Mouse (Mus musculus) layer of hippocampus, postnatal 25 days (tissue): Measurements from ENCODE around the gene Lsg1. TPM values are rescaled to one million over a fixed set of nuclear protein-coding genes. Genes with fewer than 3 reads are reported as not detected.

ENCODE experiments used
- DNase-seq, 2 experiments: peaks; one replicate each; pipeline ENCODE4 v3.0.0; 2022; ENCODE audit warnings: mixed read lengths in 2 of 2, low spot score in 1 of 2; ENCODE audit errors: extremely low spot score in 1 of 2
- total RNA-seq, 2 experiments: library from RNA; stranded (reverse); gene quantifications; 2 replicates each; pipeline ENCODE4 v1.2.3; 2021

The Lsg1 gene
- 10 to 100 TPM; 17.3 to 21.1 TPM for total RNA-seq

DNA sequence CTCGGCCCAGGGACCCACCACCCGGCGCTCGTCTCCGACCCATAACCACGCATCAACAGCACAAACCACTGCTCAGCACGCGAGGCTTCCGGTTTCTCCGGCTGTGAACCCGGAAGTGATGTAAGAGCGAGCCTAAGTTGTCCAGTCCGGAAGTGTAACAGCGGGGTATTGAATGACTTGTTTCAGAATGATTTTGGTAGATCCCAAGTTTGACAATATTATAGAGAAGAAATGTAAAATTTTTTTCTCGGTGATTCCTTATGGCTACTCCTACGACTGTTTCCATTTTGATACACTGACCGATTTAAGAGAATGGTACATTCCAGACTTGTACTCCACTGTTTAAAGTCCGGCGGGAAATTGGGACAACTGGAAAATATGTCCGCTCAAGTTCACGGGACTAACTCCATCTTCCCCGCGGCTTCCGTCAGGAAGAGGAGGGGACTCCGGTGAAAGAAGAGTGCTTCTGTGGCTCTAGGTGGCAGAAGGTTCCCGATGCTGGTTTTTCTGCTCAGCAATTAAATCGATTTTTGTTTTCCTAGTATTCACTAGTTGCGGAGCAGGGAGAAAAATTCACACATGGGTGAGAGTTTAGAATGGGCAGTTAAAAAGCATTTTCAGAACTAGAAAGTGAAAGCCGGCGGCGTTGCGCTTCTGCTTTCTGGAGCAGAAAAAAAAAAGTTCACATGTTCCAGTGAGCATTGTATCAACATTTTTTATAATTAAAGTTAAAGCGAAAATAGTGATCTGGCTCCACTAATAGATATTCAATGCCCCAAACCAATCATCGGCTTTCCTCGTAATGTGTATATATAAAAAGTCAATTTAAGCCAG, at the start of gene Lsg1:
Lsg1 (minus strand) TSS at position 99 of the 834 bp plus-strand sequence.
- peak; percentile 67 to 76 for DNase-seq

DNA sequence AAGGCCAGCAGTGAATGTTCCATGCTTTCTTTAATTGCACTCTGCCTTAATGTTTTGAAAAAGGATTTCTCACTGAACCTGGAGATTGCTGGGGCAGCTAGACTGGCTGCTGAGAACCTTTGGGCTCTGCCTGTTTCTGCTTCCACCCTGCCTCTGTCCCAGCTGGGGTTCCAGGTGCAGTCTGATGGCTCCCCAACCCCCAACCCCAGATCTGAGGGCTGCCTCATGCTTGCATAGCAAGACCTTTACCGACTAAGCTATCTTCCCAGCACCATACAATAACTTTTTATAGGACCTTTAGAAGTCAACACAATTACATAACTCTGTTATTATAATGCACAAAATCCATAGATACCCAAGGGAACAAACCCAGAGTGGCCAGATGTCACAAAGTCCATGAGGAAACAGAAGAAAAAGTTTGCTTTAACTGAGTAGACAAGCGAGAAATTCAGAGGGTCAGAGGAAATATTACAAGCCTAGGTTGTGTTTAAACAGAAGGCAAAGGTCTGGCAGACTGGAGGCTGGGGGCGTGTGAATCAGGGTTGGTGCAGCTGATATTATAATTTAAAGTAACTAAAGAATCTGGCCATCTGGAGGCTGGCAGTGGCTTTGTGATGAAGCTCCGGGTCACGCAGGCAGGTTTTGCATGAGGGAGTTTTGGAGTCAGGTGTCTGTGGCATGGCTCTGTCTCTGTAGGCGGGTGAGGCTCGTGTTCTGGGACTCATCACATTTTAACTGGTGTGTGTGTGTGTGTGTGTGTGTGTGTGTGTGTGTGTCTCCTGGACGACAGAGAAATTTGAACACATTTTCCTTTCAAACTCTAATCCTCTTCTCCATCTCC, 46.7 kb upstream of the Lsg1 start:
- DNase-seq, result no peak

GRCm38 (mm10) chr16:30629509-30629908, 42.1 kb upstream of the Lsg1 start:
- no peak for DNase-seq

GRCm38 (mm10) chr16:30628401-30628800, 41.0 kb upstream of the Lsg1 start:
- no peak for DNase-seq

GRCm38 (mm10) chr16:30627586-30628337, 40.4 kb upstream of the Lsg1 start:
- DNase-seq, result no peak

DNA sequence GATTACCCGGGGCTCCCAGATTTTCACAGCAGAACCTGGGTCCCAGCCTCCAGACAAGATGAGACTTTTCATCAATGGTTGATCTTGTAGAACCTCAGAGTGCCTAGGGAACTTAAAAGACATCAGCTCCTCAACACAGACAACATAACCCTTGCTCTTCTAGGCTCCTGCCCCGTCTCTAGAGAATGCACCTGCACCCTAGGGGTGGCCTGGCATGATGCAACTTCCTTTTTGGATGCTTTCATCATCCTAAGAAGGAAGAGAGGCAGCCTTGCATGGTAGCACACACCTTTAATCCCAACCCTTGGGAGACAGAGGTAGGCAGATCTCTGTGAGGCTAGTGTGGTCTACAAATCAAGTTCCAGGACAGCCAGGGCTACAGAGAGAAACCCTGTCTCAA, 37.2 kb upstream of the Lsg1 start:
- DNase-seq, result no peak

GRCm38 (mm10) chr16:30623645-30624044, 36.3 kb upstream of the Lsg1 start:
- no peak for DNase-seq

DNA sequence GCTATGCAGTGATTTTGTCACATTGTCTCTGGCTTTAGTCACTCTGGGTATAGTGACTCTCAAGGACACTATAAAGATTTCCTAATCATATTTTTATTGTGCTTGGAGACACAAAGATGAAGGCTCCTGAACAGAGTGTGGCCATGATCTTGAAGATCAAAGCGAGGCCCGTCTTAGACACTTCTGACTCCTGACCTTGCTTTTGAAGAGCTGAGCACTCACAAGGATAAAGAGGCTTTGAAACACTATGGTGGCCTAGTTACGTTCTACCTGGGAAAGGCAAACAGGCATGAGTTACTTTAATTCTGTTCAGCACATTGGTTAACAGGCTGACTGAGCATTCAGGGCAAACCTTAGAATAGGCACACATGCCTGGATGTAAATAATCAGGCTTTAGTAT, 28.9 kb upstream of the Lsg1 start:
- DNase-seq, result no peak

DNA sequence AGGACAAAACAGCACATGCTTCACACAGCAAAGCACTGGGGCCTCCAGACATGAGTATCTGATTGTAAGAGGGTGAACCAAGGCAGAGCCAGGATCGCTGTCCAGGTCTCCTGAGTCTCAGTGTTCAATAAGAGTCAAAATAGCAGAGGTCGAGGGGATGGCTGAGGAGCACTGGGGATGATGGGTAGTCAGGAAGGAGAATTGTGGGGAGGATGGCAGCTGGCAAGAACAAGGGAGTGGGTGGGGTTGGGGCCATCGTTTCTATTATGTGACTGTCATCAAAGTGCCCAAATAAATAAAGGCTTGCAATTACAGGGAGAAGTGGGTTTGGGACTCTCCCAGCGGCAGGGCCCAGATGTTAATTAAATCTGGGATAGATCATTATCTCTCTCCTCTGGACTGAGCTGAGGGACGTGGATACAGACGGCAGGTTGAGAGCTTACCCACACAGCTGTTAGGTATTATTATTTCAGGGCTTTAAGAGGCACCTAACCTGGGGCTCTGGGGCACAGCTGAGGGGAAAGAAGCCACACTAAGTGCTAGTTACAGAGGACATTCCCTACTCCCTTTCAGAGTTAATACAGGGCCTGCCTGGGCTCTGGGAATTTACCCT, 27.4 kb upstream of the Lsg1 start:
- DNase-seq, result no peak

DNA sequence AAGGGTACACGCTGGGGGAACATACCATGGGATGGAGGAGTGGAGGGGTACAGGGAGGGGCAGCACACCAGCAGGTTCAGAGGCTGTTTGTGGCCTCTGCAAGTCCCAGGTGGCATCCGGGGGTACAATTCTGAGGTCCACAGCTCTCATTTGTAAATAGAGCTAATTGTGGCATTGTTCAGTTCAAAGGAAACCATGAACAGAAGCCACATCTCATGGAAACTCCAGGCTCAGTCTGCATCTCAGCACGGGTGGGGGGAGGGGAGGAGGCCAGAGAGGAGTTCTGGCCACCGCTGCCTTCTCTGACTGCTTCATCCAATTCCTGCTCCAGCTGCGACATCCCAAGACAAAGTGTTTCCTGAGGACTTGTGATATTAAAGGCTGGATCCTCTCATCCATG, 26.7 kb upstream of the Lsg1 start:
- DNase-seq, result no peak

DNA sequence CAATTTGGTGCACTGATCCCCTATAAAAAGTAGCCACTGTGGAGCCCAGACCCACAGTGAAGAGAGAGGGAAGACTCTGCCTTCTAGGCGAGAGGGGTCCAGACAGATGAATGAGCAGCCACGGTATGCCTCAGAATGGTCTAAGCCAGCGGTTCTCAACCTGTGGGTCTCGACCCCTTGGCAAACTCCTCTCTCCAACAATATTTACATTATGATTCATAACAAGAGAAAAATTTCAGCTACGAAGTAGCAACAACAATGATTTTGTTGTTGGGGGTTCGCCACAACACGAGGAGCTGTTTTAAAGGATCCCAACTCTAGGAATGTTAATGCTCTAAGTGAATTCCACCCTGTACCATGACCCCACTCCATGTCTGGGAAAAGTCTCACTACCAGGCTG, 25.7 kb upstream of the Lsg1 start:
- DNase-seq, result no peak

DNA sequence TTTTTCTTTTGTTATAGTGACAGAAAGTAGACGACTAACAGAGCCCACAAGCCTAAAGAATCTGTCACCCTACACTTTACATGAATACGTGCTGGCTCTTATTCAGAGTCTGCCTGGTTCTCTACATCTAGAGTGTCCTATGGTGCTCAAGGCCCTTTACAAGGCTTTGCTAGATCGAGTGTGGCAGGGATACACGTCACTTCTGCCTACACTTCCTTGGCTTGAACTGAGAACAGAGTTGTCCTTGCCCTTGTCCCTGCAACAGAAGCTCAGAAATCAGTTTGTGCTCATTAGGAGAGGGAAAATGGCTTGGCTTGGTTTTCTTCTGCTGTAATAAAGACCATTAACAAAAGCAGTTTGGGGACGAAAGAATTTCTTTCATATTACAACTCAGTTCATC, 23.9 kb upstream of the Lsg1 start:
- no peak for DNase-seq

- DNase-seq, result no peak
These were observed 20.5 kb upstream of the Lsg1 start for GRCm38 (mm10) chr16:30607868-30608267.

- DNase-seq, result no peak
These were observed 18.1 kb upstream of the Lsg1 start for GRCm38 (mm10) chr16:30605528-30605927.

- no peak for DNase-seq
These were observed 17.4 kb upstream of the Lsg1 start for GRCm38 (mm10) chr16:30604807-30605137.

- DNase-seq, result no peak
These were observed 16.8 kb upstream of the Lsg1 start for GRCm38 (mm10) chr16:30604061-30604806.

DNA sequence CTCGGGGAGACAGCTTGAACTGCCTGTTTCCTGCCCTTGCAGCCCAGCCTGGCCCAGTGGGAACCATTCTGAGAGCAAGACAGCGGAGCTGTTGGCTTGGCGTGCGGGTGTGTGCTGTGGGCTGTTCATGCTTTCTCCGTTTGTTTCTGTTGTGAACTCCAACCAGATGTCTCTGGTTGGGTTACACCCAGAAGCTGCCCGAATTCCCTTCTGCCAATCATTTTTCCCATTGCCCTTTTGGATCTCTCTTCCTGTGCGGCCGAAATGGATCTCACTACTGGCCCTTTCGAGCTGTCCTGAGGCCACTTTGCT, 16.1 kb upstream of the Lsg1 start:
- no peak for DNase-seq

DNA sequence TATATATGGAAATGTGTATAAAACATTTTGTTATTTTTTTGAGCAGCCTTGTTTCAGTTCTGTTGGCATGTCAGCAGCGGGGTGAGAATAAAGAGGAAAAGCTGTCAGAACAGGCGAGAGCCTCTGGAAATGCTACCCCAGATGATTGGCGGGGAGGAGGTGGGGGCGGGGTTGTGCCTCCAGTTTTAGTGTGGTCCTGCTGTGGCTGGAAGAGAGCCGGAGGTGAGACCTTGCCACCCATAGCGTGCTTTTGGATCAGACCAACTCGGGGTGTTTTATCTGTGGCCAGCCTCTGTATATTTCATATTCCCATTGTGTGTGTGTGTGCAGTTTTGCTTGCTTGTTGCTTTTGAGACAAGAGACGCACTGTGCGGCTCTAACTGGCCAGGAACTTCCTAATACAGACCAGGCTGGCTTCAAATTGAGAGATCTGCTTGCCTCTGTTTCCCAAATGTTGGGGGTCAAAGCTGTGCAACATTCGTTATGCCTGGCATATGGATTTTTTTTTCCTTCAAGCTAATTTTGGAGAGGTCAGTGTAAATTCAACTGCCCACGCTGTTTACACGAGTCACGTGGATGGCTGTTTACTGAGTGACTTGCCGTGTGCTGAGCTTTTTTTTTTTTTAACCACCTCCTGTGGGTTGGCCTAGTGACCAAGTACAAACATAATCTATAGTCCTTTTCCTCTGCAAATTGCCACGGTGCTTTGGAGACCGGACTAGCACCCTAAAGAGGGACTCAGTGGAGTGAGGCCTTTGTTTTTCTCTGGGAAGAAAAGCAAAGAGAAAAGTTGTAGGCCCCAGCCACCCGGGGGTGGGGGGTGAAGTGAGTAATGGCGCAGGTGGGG, 15.5 kb upstream of the Lsg1 start:
- DNase-seq, result no peak

- DNase-seq, result no peak
These were observed 14.6 kb upstream of the Lsg1 start for GRCm38 (mm10) chr16:30601946-30602345.
